Mouse (Mus musculus) testis, adult 2 months (tissue): ENCODE results near the gene Aco2. TPM values are rescaled to one million over a fixed set of nuclear protein-coding genes. Genes with fewer than 3 reads are reported as not detected.

Experiments
- H3K27ac ChIP-seq: fragments of 200-500 bp; 2 replicates; pipeline ENCODE4 v1.5.1; 2012; ENCODE audit warnings: low read depth, low read length; ENCODE audit not compliant: control insufficient read depth, insufficient read depth
- H3K27me3 ChIP-seq: fragments of 200-500 bp; 2 replicates; pipeline ENCODE4 v1.6.1; 2012; ENCODE audit warnings: mild to moderate bottlenecking, low read length, moderate library complexity; ENCODE audit not compliant: control insufficient read depth, insufficient read depth
- H3K36me3 ChIP-seq: fragments of 200-500 bp; 2 replicates; pipeline ENCODE4 v1.6.1; 2012; ENCODE audit warnings: mild to moderate bottlenecking, low read length; ENCODE audit not compliant: control insufficient read depth, insufficient read depth
- H3K4me1 ChIP-seq: fragments of 200-500 bp; 2 replicates; pipeline ENCODE4 v1.6.1; 2012; ENCODE audit warnings: low read length; ENCODE audit not compliant: control insufficient read depth, insufficient read depth
- H3K4me3 ChIP-seq: fragments of 200-500 bp; 2 replicates; pipeline ENCODE4 v1.5.1; 2012; ENCODE audit warnings: low read depth, mild to moderate bottlenecking, low read length, moderate library complexity, mixed read lengths; ENCODE audit not compliant: control insufficient read depth
- CTCF ChIP-seq: fragments of 200-500 bp; IDR thresholded peaks from 2 replicates; pipeline ENCODE4 v1.5.1; 2012; ENCODE audit warnings: low read depth, mild to moderate bottlenecking, inconsistent platforms, low read length, moderate library complexity; ENCODE audit not compliant: control insufficient read depth, insufficient read depth, insufficient replicate concordance
- POLR2A ChIP-seq: fragments of 200-500 bp; IDR thresholded peaks from 2 replicates; pipeline ENCODE4 v1.6.1; 2012; ENCODE audit warnings: low read depth, mild to moderate bottlenecking, inconsistent platforms, low read length, moderate library complexity; ENCODE audit not compliant: control insufficient read depth
- polyA plus RNA-seq: library from polyadenylated mRNA; depleted of rRNA; stranded (reverse); fragments of >200 nt; gene quantifications from 2 replicates; pipeline ENCODE4 v1.2.3, GENCODE M21; 2012

Aco2 gene
- polyA plus RNA-seq, 1 experiment = 112 TPM

GRCm38 (mm10) chr15:81943176-81943749, 71.2 kb downstream of the Aco2 start:
- H3K27me3 ChIP-seq = no peaks in the 10 kb centered on the region
- H3K27ac ChIP-seq = no peak overlapping the region
- no peaks in the 10 kb centered on the region for H3K36me3 ChIP-seq
- H3K4me1 ChIP-seq = peaks cover 9% of the 10 kb centered on the region
- no peak overlapping the region for H3K4me3 ChIP-seq
- TF ChIP-seq POLR2A = no peak
- TF ChIP-seq CTCF = no peak

- no peak overlapping the region for H3K27ac ChIP-seq
- no peak overlapping the region for H3K4me3 ChIP-seq
- no peaks in the 10 kb centered on the region for H3K27me3 ChIP-seq
- H3K4me1 ChIP-seq = no peaks in the 10 kb centered on the region
- no peaks in the 10 kb centered on the region for H3K36me3 ChIP-seq
- TF ChIP-seq CTCF (no peak), POLR2A (no peak)
These were observed 77.0 kb downstream of the Aco2 start for GRCm38 (mm10) chr15:81949076-81949475.

- H3K4me1 ChIP-seq = no peaks in the 10 kb centered on the region
- no peak overlapping the region for H3K27ac ChIP-seq
- no peak for TF ChIP-seq POLR2A
- TF ChIP-seq CTCF = no peak
- H3K27me3 ChIP-seq = no peaks in the 10 kb centered on the region
- H3K36me3 ChIP-seq = no peaks in the 10 kb centered on the region
- no peak overlapping the region for H3K4me3 ChIP-seq
These were observed 77.5 kb downstream of the Aco2 start for GRCm38 (mm10) chr15:81949476-81950131.

GRCm38 (mm10) chr15:81950716-81951115, 78.6 kb downstream of the Aco2 start:
- Histone ChIP-seq H3K27ac (no peak overlapping the region), H3K27me3 (no peaks in the 10 kb centered on the region), H3K4me1 (no peaks in the 10 kb centered on the region), H3K36me3 (no peaks in the 10 kb centered on the region), H3K4me3 (no peak overlapping the region)
- TF ChIP-seq CTCF (no peak), POLR2A (no peak)

- Histone ChIP-seq H3K27ac (no peak overlapping the region), H3K4me1 (no peaks in the 10 kb centered on the region), H3K4me3 (no peak overlapping the region), H3K27me3 (no peaks in the 10 kb centered on the region), H3K36me3 (no peaks in the 10 kb centered on the region)
- TF ChIP-seq CTCF (no peak), POLR2A (no peak)
These were observed 79.0 kb downstream of the Aco2 start for GRCm38 (mm10) chr15:81951159-81951558.

GRCm38 (mm10) chr15:81952310-81952709, 80.2 kb downstream of the Aco2 start:
- no peak for TF ChIP-seq CTCF
- no peak overlapping the region for H3K4me3 ChIP-seq
- no peaks in the 10 kb centered on the region for H3K4me1 ChIP-seq
- no peaks in the 10 kb centered on the region for H3K36me3 ChIP-seq
- no peaks in the 10 kb centered on the region for H3K27me3 ChIP-seq
- no peak overlapping the region for H3K27ac ChIP-seq

GRCm38 (mm10) chr15:81954151-81954583, 82.1 kb downstream of the Aco2 start:
- Histone ChIP-seq H3K4me3 (no peak overlapping the region), H3K27me3 (no peaks in the 10 kb centered on the region), H3K27ac (no peak overlapping the region), H3K4me1 (no peaks in the 10 kb centered on the region), H3K36me3 (no peaks in the 10 kb centered on the region)
- TF ChIP-seq CTCF = no peak
- TF ChIP-seq POLR2A = no peak
